Mouse (Mus musculus) WW6 (cell line): ENCODE measurements around the gene Lrrc8d.
"Not testable (repeated sequence)": the region's sequence is repeated elsewhere in the genome, so short reads cannot be mapped to it uniquely, and the experiment has no call there.

Experiments
- DNase-seq: peaks from one replicate; pipeline ENCODE4 v3.0.0-alpha.2; 2013; ENCODE audit warnings: low read depth, low spot score

Lrrc8d gene

DNA sequence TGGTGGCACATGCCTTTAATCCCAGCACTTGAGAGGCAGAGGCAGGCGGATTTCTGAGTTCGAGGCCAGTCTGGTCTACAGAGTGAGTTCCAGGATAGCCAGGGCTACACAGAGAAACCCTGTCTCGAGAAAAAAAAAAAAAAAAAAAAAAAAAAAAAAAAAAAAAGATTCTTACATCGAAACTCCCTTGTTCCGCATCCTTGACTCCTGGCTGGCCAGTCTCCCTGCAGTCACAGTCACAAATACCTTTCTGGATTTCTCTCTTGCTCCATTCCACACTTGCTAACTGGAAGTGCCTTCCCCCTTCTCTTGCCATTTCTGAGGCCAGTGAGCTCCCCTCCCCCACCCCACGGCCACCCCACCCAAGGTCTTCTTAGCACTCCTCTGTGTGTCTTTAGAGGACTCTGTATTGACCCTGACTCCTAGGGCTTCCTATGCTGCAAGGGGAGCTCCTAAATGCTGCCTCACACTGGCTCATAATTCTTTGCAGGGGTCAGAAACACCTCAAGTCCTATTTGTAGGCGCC, 13.9 kb upstream of the Lrrc8d start:
- DNase-seq = not testable (repeated sequence)

DNA sequence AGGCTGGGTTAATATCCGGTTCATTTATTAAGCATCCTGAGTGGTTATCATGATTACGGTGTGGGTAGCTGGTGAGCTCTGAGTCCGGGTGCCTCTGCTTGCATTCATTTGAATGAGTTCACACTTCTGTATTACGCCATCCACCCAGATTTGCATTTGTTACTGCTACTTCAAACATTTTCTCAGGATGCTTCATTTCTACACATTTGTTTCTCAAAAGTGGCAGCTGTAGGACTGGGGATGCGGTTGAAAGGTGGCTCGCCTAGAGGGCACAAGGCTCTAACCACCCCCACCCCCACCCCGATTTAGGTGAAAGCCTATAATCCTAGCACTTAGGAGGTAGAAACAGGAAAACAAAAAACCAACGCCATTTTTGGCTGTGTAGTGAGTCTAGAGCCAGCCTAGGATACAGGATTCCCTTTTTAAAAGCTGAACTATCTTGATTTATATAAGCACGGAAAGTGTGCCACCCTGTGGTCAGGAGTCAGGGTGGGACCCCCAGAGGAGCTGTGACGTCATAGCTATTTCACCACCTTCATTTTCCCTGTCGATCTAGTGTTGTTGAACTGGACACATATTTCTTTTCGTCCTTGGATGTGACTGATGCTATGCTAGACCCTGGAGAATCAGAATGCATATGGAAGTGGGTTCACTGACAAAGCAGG, 13.3 kb upstream of the Lrrc8d start:
- no peak for DNase-seq

DNA sequence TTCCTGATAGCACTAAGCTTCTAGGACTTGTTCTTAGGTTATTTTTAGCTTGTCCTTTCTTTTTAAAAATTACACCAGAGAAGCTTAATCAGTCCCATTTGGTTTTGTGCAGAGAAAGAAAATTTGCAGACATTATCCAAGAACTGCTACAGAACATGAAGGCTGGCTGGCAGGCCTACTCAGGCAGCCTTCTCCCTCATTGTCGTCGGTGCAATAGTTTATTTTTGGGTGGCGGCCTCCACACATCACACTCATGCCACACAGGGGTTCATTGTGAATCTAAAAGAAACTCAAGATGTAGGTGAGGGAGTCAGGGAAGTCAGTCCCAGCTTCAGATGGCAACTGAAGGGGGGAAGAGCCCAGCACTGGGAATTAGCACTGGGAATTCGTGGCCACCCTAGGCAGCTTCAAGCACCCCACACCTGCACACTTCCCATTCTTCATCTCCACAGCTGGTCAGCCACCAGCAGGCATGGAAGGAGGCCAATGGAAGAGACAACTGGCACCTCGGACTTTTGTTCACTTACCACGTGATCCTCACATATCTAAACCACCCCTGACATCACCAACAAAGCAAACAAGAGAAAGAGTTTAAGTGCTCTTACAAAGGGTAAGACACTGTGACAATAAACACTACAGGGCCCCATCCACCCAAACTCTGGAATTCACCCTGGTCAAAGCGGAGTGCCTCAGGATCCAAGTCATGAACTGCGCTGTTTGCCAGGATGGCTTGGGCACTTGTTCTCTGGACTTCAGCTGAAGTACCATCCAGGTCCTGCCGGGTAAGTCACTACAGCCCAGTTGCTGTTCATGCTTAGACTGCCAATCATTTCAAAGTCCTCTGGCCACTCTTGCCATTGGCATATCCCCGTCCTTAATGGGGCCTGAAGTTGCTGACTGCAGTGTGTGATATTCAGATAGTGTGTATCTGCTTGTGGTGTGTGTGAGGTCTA, 9.0 kb upstream of the Lrrc8d start:
- DNase-seq = no peak

DNA sequence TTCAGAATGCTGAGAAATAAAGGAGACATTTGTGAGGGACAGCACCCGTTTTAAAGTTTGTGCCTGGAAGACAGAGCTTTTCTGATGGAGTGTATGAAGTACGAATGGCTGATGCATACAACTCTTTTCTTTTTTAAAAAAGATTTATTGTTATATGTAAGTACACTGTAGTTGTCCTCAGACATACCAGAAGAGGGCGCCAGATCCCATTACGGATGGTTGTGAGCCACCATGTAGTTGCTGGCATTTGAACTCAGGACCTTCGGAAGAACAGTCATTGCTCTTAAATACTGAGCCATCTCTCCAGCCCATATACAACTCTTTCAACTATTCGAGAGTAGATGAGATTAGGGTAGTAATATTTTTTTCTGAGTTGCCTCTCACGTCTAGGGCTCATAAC, 8.1 kb upstream of the Lrrc8d start:
- DNase-seq = no peak

DNA sequence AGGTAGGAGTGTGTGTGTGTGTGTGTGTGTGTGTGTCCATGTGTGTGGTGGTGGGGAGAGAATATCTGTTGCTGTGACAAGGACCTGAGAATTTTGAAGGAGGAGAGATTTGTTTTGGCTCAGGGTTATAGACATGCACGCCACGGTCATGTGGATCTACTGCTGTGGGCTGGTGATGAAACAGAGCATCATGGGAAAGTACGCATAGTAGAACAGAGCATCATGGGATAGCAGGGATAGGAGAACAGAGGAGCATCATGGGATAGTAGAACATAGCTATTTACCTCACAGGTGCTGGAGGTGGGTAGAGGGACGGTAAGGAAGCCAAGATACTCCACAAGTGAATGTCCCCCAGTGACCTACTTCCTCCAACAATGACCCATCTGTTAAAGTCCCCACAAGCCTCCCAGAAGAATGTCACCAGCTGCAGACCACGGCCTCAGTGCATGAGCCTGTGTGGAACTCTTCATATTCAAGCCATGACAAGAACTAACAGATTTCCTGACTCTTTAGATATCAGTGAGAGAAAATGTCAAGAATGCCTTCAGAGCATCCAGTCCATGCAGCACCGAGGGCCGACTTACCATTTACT, 5.3 kb upstream of the Lrrc8d start:
- DNase-seq = no peak

DNA sequence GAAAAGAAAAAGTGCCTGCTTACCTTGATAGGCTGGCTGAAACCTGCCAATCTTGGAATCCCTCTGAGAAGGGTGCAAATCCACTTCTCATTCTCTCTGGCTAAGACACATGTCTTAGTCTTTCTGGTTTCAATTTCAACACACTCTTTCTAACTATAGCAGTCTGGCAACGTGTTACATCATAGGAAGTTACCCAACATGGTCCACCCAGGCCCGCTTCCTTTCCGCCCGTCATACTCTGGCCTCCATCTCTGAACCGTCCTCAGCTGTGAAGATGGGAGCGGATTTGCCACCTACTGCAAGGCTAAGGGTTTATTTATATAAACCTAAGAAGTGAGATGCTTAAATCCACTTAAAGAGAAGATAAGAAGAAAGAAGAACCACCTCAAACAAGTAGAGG, 3.7 kb upstream of the Lrrc8d start:
- DNase-seq = no peak

DNA sequence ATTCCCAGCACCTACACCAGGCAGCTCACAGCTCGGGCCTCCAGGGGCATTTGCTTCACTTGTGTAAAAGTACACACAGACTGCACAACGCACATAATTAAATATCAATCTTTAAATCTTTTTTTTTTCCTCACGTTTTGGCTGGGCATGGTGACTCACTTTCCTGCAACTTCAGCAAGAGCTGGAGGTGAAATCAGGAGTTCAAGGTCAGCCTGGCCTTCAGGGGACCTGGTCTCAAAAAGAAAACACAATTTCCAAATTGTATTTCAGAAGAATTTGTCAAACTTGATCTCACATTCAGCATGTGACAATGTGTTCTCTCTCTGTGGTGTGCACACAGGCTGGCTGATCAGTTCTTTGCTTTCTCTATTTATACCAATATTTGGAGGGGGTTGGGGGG, 1.9 kb upstream of the Lrrc8d start:
- no peak for DNase-seq

DNA sequence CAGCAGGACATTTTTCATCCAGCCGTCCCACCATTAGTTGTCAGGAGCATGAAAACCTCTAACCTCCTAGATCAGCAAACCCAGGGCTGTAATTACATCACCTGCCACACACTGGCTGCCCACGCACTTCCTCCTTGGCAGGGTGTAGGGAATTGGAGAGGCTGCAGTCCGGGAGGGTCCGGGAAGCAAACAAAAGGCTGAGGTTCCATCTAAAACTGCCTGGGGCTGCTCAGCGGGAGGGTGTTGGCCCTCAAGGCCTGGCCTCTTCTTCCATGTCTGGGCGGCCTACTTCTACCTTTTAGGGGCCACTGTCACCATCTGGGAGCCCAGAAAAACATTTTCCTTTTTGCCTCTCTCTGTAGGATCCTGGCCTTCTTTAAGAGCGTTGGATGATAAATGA, 1.1 kb upstream of the Lrrc8d start:
- no peak for DNase-seq

DNA sequence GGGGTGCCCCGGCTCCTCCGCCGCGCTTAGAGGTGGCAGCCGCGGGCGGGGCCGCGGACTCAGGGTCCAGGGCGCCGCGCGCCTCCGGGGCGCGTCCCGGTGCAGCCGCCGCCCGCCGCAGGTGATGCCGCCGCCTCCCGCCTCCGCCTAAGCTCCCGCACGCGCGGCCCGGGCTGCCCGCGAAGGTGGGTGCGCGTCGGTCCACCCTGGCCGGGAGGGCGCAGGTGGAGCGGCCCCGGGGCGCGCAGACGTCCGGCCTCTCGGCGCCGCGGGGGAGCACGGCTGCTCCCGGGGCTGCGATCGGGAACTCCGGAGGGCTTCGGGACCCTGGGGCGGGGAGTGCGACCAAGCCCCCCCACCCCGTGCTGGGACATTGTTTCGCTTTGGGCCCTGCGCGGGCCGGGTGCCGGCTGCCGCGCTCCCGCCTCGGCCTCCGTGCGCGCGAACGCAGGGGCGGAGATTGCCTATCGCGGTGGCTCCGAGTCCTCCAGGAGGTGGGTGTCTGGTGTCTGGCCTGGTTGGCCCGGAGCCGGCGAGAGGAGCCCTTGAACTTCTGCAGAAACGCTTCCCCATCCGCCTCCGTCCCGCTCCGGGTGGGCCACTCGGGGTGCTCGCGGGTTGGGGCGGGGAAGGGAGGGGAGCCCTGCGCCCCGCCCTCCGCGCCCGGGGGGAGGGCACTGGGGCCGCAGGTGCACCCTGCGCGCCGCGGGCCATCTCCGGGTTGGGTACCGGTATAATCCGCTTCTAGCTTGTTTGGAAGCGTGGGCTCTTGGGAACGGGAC, 492 bp downstream of the Lrrc8d start:
- DNase-seq = no peak

DNA sequence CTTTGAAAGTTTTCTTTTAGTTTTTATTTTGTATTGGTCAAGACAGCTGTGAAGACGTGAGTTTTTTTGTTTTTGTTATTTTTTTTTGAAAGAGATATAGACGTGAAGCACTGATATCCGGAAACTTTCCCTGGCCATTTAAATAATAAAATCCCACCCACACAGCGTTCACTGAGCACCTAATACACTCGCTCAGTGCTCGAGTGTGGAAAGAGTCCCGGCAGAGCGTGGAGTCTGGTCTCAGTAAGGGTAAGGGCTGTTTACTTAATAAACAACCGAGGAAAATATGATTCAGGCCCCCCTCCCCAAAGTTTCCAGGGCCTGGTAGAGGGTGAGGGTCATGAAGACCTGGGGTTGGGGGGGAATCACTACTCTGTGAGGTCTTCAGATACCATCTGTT, 1.6 kb downstream of the Lrrc8d start:
- DNase-seq = no peak

DNA sequence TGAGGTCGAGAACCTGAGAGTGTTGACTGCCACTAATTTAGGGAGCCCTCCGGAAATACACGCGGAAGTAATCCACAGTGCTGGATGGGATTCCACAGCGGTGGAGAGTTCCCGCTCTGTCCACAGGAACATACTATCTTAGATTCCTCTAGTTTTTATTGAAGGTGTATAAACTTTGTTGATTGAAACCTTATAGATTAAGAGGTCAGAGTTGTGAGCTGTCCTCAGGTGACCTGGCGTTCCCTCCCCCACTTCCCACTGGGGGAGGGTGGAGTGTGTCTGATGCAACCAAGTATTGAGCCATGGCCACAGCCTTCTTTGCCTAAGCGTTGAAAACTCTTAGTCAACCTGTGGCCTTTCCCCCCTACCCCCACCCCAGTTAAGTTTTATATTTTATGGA, 2.1 kb downstream of the Lrrc8d start:
- DNase-seq = no peak

DNA sequence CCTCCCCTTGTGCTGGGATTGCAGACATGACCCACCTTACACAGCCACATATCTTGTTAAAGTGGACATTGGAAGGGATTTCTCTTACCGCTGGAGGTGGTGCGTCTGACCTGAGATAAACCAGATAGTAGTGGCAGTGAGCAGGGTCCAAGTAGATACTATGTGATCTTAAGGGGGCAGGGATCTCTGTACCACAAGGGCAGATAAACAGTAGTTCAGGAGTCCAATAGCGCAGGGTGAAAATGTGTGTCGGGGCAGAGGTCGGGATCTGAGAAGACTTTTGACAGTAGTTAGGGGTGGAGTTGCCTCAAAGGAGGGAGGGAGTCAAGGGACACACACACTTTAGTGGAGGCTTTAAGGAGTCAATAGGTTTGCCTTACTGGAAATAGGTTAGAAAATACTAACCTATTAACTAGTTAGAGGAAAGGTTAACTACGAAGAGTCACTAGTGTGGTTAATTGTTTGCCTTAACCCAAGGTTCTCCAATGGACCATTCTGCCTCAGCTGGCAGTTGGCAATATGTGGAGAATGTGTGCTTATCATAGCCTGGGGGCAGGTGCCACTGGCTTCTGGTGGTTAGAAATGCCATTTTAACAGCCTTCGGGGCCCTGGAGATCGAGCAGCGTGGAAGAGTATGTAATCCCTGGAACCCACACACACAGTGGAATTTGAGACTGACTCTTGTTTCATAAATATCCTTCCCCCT, 3.0 kb downstream of the Lrrc8d start:
- DNase-seq = no peak

DNA sequence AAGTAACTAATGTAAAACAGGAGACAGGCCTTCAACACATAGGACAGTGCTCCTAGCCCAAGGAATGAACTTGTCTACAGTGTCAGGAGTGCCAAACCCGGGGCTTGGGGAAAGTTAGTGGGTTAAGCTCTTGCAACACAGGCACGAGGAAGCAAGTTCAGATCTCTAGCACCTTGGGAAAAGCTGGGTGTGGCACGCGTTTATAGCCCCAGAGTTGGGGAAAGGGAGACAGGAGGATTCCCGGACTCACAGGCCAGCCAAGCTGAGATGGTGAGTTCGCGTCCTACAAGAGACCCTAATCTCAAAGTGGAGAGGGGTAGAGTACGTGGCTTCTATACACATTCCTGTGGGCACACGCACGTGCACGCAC, 3.5 kb downstream of the Lrrc8d start:
- no peak for DNase-seq

DNA sequence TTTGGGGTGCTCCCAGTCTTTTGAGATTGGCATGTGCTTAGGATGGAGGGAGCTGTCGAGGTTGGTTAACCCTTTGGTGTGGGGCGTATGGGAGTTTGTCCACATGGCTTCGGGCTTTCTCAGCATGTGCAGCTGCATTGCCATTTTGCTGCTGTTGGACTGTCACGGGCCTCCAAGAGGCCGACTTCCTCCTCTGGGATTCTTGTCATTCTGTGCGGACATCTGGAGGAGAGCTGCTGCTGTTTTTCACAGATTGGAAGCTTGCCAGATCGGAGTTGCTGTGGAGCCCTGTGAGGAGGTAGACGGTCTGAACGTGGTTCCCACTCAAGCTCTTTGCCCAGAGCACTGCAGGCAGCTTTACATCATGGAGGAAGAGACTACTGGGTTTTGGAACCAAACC, 4.8 kb downstream of the Lrrc8d start:
- no peak for DNase-seq

DNA sequence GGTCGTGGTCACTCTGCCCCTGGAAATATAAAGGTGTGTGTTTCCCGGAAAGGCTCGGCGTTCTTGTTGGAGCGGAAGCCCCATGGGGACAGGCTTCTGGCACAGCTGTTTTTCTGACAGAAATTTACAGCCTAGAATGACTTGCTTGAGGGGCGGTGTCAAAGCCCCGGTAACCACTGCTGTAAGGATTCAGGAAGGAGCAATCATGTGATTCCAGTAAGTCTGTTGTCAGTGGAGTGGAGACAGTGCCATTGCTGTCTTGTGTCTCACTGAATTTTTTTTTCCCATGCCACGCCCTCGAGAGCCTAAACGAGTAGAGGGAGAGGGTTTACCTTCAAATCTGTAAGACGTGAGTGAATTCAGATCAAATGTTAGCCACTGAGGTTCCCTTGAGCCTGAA, 6.9 kb downstream of the Lrrc8d start:
- no peak for DNase-seq

DNA sequence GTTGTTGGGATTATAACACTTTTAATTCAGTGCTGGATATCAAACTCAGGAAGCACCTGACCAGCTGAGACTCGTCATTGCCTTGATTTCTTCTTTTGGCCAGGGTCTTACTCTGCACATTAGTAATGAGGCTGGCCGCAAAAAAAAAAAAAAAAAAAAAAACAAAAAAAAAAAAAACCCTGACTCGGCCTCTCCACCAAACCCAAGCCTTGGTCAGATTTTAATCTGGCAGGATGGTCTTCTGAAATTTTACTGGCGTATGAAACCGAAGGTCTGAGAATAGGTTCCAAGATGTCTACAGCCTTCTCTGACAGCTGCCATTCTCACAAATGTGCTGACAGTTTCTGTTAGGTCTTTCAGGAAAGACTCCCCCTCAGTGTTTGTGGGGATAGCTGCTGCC, 8.5 kb downstream of the Lrrc8d start:
- no peak for DNase-seq

DNA sequence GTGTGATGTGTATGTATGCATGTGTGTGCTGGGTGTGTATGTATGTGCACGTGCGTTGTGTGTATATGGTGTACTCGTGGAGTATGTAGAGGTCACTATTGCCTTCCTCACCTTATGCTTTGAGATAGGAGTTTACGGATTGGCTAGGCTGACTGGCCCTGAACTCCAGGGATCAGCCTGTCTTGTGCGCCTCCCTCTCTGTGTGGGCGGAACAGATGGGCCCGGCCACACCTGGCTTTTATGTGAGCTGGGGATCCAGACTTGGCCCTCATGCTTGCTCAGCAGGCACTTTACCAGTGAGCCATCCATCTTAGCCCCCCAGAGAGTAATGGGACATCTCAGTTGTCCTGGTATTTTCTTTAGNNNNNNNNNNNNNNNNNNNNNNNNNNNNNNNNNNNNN, 10.7 kb downstream of the Lrrc8d start:
- DNase-seq = no peak

DNA sequence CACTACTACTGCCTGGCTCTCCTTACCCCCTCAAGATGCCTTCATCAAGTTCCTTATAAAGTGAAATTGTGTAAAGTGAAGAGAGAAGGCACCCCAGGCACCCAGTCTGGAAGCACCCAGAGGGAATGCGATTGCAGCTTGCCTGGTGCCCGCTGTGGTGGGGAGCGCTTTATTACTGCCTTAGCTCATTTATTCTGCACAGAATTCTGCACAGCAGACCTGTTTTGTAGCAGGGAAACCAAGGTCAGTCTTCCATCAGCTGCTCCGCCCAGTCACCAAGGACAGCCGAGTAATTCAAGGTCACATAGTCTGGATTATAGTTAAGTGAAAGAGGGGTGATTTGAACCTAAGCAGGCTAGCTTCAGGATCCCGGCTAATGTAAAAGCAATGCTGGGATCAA, 14.7 kb downstream of the Lrrc8d start:
- no peak for DNase-seq

DNA sequence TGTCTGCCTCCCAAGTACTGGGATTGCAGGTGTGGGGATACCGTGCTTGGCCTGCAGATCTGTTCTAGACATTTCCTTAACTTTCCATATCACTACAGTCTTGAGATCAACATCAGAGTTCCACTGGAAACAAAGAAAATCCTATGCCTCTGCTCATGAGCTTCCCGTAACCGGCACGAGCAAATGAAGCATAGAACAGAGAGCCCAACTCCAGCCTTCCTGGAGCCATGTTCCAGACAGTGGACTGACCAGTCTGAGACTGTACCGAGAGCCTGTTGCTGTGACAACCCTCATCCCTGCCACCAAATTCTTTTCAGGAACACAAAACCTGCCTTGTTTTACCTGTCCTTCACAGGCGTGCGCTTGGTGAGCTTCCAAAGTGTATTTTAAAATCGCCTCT, 15.3 kb downstream of the Lrrc8d start:
- DNase-seq = no peak

DNA sequence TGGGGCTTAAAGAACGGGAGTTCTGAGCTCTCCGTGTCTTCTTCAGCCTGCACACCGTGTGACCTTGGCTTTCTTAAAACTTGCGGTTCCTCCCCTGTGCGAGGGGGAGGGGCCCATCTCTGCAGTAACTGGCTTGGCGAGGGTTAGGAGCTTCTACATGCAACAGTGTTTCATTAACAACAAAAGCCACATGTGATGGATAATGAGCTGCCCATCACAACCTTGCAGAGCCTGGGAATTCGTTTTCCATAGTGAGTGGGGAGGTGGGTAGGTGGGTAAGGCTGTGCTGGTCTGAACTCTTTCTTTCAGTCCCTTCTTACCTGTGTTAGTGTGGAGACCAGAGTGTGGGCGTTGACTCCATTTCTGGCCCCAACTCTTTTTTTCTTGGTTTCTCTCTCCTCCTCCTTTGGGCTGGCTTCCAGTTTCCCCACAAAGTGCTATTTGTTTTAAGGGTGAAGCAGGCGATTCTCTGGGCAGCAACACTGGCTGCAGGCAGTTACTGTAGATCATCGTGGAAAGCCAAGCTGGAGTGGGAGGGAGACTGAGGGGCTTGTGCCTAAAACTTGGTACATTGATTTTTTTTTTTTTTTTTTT, 15.9 kb downstream of the Lrrc8d start:
- DNase-seq = no peak

DNA sequence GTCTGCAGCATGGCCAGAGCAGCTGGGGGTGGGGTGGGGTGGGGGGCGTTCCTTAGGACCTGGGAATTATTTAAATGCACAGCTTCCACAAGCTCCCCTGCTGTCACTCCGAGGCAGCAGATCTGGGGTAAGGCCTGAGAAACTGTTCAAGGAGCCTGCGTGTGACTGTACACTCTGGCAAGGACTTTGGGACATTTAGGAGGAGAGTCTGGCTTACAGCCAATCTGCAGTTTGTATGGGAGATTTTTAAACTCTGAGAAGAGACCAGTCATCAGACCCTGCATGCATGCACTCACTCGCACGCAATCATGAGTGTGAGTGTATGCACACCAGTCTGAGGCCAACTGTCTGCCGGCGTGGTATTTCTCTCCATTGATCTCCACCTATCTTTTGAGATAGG, 17.5 kb downstream of the Lrrc8d start:
- DNase-seq = no peak
